Mouse (Mus musculus) embryonic facial prominence, embryonic 14.5 days (tissue): ENCODE measurements at regions not wholly inside any gene's neighbourhood (a gene's known extent, or its start where the extent isn't known, plus 50 kb on each side); places are given as distances from the start of the nearest gene placed in this dataset.
A peak's percentile ranks its signal among the peaks of the same experiment; 100 is the strongest.

Experiments used
- ATAC-seq: fragments of 200-750 bp; cut with Nextera tagmentation; 2 replicates; pipeline ENCODE4 v1.8.0; 2017; ENCODE audit warnings: low read depth, moderate number of reproducible peaks, moderate TSS enrichment
- DNase-seq: peaks from one replicate; pipeline ENCODE4 v3.0.0-alpha.2; 2015; ENCODE audit warnings: low spot score
- H3K27ac ChIP-seq: fragments of 300-500 bp; sonication (generic); replicated peaks from 2 replicates; pipeline ENCODE4 v1.5.1; 2014; ENCODE audit warnings: low read depth, mild to moderate bottlenecking, low read length, moderate library complexity
- H3K27me3 ChIP-seq: fragments of 300-500 bp; sonication (generic); replicated peaks from 2 replicates; pipeline ENCODE4 v1.6.1; 2014; ENCODE audit warnings: low read length; ENCODE audit not compliant: control insufficient read depth, insufficient read depth
- H3K36me3 ChIP-seq: fragments of 300-500 bp; sonication (generic); 2 replicates; pipeline ENCODE4 v1.6.1; 2014; ENCODE audit warnings: low read length, mixed read lengths; ENCODE audit not compliant: control insufficient read depth, insufficient read depth
- H3K4me1 ChIP-seq: fragments of 300-500 bp; sonication (generic); 2 replicates; pipeline ENCODE4 v1.6.1; 2014; ENCODE audit warnings: antibody characterized with exemption, low read length; ENCODE audit not compliant: control insufficient read depth, insufficient read depth
- H3K4me2 ChIP-seq: fragments of 300-500 bp; sonication (generic); 2 replicates; pipeline ENCODE4 v1.6.1; 2014; ENCODE audit warnings: low read depth, mild to moderate bottlenecking, low read length, moderate library complexity, mixed read lengths
- H3K4me3 ChIP-seq: fragments of 300-500 bp; sonication (generic); 2 replicates; pipeline ENCODE4 v1.5.1; 2014; ENCODE audit warnings: low read depth, mild to moderate bottlenecking, low read length
- H3K9ac ChIP-seq: fragments of 300-500 bp; sonication (generic); 2 replicates; pipeline ENCODE4 v1.6.1; 2014; ENCODE audit warnings: low read depth, mild to moderate bottlenecking, low read length, moderate library complexity, mixed read lengths
- H3K9me3 ChIP-seq: fragments of 300-500 bp; sonication (generic); 2 replicates; pipeline ENCODE4 v1.6.1; 2016; ENCODE audit warnings: low read length; ENCODE audit not compliant: control insufficient read depth
- WGBS: fragments of 180-500 bp; shearing (Covaris S2); extraction: QIAGEN DNeasy Blood & Tissue Kit; methylation state at CpG from one replicate; pipeline ENCODE4 v1.1.7; 2014; 5-methylcytosine and 5-hydroxymethylcytosine counted together

GRCm38 (mm10) chr8:89855556-89855955 lies 492.6 kb downstream of the Tox3 start:
- no peak for DNase-seq
- 82% methylated on average over 5 of the region's 5 CpGs for WGBS

DNA sequence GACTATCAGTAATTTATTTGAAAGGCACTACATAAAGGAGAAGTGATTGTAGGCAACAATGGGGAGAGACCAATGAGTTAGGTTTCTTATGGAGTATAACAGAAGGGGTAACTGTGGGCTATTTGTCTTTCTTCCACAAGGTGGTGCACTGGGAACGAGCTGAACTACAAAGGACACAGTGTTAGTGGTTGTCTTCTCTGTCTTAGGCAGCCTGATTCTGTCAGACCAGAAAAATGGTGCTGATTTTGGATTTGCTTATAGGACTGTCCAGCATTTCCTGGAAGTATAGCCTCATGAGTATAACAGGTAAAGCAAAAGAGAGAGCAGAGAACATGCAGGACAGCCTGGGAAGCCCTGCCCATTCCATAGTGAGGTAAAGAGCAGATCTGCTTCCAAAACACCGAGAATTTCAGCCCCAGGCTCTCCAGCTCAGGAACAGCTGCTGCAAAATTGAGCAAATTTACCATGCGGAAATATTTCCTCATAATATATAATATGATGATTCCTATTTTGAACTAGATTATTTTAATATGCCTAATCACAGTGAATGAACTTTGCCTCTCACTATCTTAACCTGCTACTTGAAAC lies 497.8 kb downstream of the Tox3 start:
- Histone ChIP-seq H3K4me2 (no peak overlapping the region), H3K4me3 (no peak overlapping the region), H3K9ac (no peak overlapping the region), H3K4me1 (no peaks in the 10 kb centered on the region), H3K9me3 (no peaks in the 10 kb centered on the region), H3K27ac (no peak overlapping the region), H3K36me3 (no peaks in the 10 kb centered on the region), H3K27me3 (no peaks in the 10 kb centered on the region)
- 22% methylated on average over 3 of the region's 3 CpGs for WGBS
- peak; percentile 82 for ATAC-seq
- peak; percentile 75 for DNase-seq

More at GRCm38 (mm10) chr8:89855556-89855955, 492.6 kb downstream of the Tox3 start:
- Histone ChIP-seq H3K4me3 (no peak overlapping the region), H3K4me2 (no peak overlapping the region), H3K9ac (no peak overlapping the region), H3K27me3 (no peaks in the 10 kb centered on the region), H3K27ac (no peak overlapping the region), H3K36me3 (no peaks in the 10 kb centered on the region), H3K4me1 (no peaks in the 10 kb centered on the region), H3K9me3 (no peaks in the 10 kb centered on the region)
- no peak for ATAC-seq

DNA sequence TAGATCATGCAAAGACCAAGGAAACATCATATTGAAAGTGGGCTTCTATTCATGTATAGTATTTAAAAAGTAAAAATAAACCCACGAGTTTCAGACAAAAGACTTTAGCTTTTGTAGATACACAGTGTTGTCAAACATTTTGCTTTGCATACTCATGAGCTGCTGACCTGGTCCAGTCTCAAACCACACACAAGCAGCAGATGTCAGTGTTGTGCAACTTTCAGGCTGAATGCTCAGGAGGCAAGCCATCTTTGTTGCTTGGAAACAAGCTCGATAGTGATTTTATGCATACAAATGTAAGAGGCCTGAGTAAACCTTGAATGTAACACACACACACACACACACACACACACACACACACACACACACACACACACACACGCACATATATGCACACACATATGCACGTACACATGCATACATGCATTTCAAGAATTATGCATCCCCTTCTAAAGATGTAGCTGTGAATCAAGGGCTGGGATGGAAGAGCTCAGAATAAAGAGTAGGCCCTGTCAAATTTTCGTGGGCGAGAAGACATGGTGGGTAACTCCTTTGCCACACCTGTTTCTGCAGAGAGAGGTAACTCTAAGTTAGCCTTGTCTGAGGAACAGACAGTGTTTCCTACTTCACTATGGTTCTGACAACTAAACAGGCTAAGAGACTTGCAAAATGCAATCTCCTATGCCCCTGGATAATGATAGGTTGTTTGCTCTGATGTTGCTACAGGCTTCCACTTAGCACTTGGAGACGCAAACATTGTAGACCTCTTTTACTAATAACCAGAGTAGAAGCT lies 498.5 kb downstream of the Tox3 start:
- Histone ChIP-seq H3K9ac (no peak overlapping the region), H3K36me3 (no peaks in the 10 kb centered on the region), H3K4me3 (no peak overlapping the region), H3K27ac (no peak overlapping the region), H3K27me3 (no peaks in the 10 kb centered on the region), H3K4me1 (no peaks in the 10 kb centered on the region), H3K4me2 (no peak overlapping the region), H3K9me3 (no peaks in the 10 kb centered on the region)
- WGBS = 66% methylated on average over 7 of the region's 7 CpGs
- DNase-seq (peak; percentile 76), ATAC-seq (no peak)

DNA sequence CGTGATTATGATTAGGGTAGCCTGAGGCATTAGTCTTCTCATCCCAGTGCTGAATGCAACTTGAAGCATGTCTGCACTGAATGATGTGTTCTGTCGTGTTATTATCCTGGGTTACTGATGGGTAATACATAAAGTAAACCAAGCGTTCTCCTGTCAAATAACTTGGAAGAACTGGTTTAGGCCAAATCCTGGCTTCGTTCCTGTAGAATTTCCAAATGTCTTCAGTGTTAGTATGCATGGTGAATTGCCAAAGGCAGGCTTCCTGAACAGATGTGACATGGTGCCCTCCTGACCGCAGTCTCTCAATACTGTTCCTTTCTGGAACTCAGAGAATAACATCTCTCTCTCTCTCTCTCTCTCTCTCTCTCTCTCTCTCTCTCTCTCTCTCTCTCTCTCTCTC lies 509.6 kb downstream of the Tox3 start:
- H3K4me3 ChIP-seq = no peak overlapping the region
- WGBS = 54% methylated on average over 5 of the region's 5 CpGs
- ATAC-seq (no peak), DNase-seq (peak; percentile 39)
- H3K4me1 ChIP-seq = no peaks in the 10 kb centered on the region
- H3K4me2 ChIP-seq = no peak overlapping the region
- H3K27ac ChIP-seq = no peak overlapping the region
- H3K36me3 ChIP-seq = no peaks in the 10 kb centered on the region
- H3K9ac ChIP-seq = no peak overlapping the region
- H3K27me3 ChIP-seq = no peaks in the 10 kb centered on the region
- H3K9me3 ChIP-seq = no peaks in the 10 kb centered on the region

- Histone ChIP-seq H3K9me3 (0 out of 2 replicates have a peak, but pooled peaks cover 6% of the 10 kb centered on the region), H3K27ac (no peak overlapping the region), H3K4me1 (no peaks in the 10 kb centered on the region), H3K9ac (no peak overlapping the region), H3K4me2 (no peak overlapping the region), H3K27me3 (no peaks in the 10 kb centered on the region), H3K36me3 (no peaks in the 10 kb centered on the region), H3K4me3 (no peak overlapping the region)
- ATAC-seq (no peak), DNase-seq (no peak)
- WGBS = 64% methylated on average over 4 of the region's 4 CpGs
Observed at GRCm38 (mm10) chr8:89833715-89834114, 514.4 kb downstream of the Tox3 start.

GRCm38 (mm10) chr8:89824586-89824985 lies 523.6 kb downstream of the Tox3 start:
- Histone ChIP-seq H3K36me3 (no peaks in the 10 kb centered on the region), H3K4me3 (no peak overlapping the region), H3K9ac (no peak overlapping the region), H3K4me1 (no peaks in the 10 kb centered on the region), H3K4me2 (no peak overlapping the region), H3K27me3 (no peaks in the 10 kb centered on the region), H3K27ac (no peak overlapping the region), H3K9me3 (no peaks in the 10 kb centered on the region)
- DNase-seq (no peak), ATAC-seq (no peak)
- WGBS = 37% methylated on average over 3 of the region's 3 CpGs

DNA sequence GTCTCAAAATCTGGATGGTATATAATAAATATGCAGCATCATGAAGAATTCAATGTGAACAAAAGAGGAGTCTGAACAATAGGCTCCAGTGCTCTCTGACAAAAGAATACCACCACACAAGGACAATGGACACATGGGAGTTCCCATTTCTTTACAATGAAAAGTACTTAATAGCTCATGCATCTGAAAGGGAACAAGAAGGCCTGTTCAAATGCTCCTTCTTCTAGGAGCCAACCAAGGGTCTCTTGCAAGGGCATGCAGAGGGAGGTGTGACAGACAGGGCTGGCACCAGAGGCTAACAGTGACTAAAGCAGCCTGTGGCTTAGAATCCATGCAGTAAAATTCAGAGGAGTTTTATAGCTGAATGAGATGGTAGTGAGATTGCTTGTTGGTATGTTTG lies 524.5 kb downstream of the Tox3 start:
- Histone ChIP-seq H3K27ac (no peak overlapping the region), H3K9ac (no peak overlapping the region), H3K4me3 (no peak overlapping the region), H3K27me3 (no peaks in the 10 kb centered on the region), H3K4me1 (no peaks in the 10 kb centered on the region), H3K36me3 (no peaks in the 10 kb centered on the region), H3K9me3 (no peaks in the 10 kb centered on the region), H3K4me2 (no peak overlapping the region)
- DNase-seq (no peak), ATAC-seq (no peak)

GRCm38 (mm10) chr8:89812036-89812711 lies 536.0 kb downstream of the Tox3 start:
- no peak for ATAC-seq
- no peak overlapping the region for H3K9ac ChIP-seq
- no peaks in the 10 kb centered on the region for H3K9me3 ChIP-seq
- H3K4me2 ChIP-seq = no peak overlapping the region
- DNase-seq = no peak
- H3K36me3 ChIP-seq = no peaks in the 10 kb centered on the region
- no peaks in the 10 kb centered on the region for H3K4me1 ChIP-seq
- WGBS = 72% methylated on average over 4 of the region's 4 CpGs
- no peaks in the 10 kb centered on the region for H3K27me3 ChIP-seq
- no peak overlapping the region for H3K4me3 ChIP-seq
- H3K27ac ChIP-seq = no peak overlapping the region
